Mouse (Mus musculus) heart, embryonic 13.5 days (tissue): ENCODE measurements around the gene Fhad1. TPM values are rescaled to one million over a fixed set of nuclear protein-coding genes. Genes with fewer than 3 reads are reported as not detected.
A peak's percentile ranks its signal among the peaks of the same experiment; 100 is the strongest.

Experiments
- ATAC-seq: fragments of 200-750 bp; cut with Nextera tagmentation; 2 replicates; pipeline ENCODE4 v1.8.0; 2017; ENCODE audit warnings: moderate TSS enrichment; ENCODE audit not compliant: insufficient number of reproducible peaks, low FRiP score, low TSS enrichment; ENCODE audit errors: extremely low read depth
- H3K27ac ChIP-seq: fragments of 300-500 bp; sonication (generic); replicated peaks from 2 replicates; pipeline ENCODE4 v1.5.1; 2015; ENCODE audit warnings: moderate library complexity, mild to moderate bottlenecking, inconsistent platforms
- H3K27me3 ChIP-seq: fragments of 300-500 bp; sonication (generic); replicated peaks from 2 replicates; pipeline ENCODE4 v1.6.1; 2015; ENCODE audit warnings: mild to moderate bottlenecking, inconsistent platforms
- H3K36me3 ChIP-seq: fragments of 300-500 bp; sonication (generic); 2 replicates; pipeline ENCODE4 v1.6.1; 2015; ENCODE audit warnings: mild to moderate bottlenecking, inconsistent platforms
- H3K4me1 ChIP-seq: fragments of 300-500 bp; sonication (generic); 2 replicates; pipeline ENCODE4 v1.6.1; 2015; ENCODE audit warnings: inconsistent platforms
- H3K4me2 ChIP-seq: fragments of 300-500 bp; sonication (generic); 2 replicates; pipeline ENCODE4 v1.6.1; 2015; ENCODE audit warnings: inconsistent platforms, mild to moderate bottlenecking, moderate library complexity
- H3K4me3 ChIP-seq: fragments of 300-500 bp; sonication (generic); 2 replicates; pipeline ENCODE4 v1.5.1; 2015; ENCODE audit warnings: moderate library complexity, mild to moderate bottlenecking, inconsistent platforms
- H3K9ac ChIP-seq: fragments of 300-500 bp; sonication (generic); 2 replicates; pipeline ENCODE4 v1.6.1; 2015; ENCODE audit warnings: inconsistent platforms, mild to moderate bottlenecking, moderate library complexity
- H3K9me3 ChIP-seq: fragments of 300-500 bp; sonication (generic); 2 replicates; pipeline ENCODE4 v1.6.1; 2016; ENCODE audit warnings: inconsistent platforms
- WGBS: fragments of 180-500 bp; shearing (Covaris S2); methylation state at CpG from one replicate; pipeline ENCODE4 v1.1.7; 2015; ENCODE audit warnings: mixed read lengths; 5-methylcytosine and 5-hydroxymethylcytosine counted together
- polyA plus RNA-seq: library from polyadenylated mRNA; unstranded; fragments of >200 nt; fragmentation: Nextera tagmentation; extraction: Ambion mirVana; gene quantifications from 2 replicates; pipeline ENCODE4 v1.2.1, GENCODE M21; 2015

Gene Fhad1
- polyA plus RNA-seq, 1 experiment from 2014 or later = 3.6 TPM

GRCm38 (mm10) chr4:141861591-141862295 lies 153.1 kb downstream of the Fhad1 start:
- no peak overlapping the region for H3K4me3 ChIP-seq
- peaks cover 72% of the 10 kb centered on the region for H3K36me3 ChIP-seq

GRCm38 (mm10) chr4:141860246-141860841 lies 154.5 kb downstream of the Fhad1 start:
- ATAC-seq = no peak
- no peak overlapping the region for H3K9ac ChIP-seq
- H3K4me3 ChIP-seq = no peak overlapping the region
- 73% methylated on average over 19 of the region's 19 CpGs for WGBS
- no peaks in the 10 kb centered on the region for H3K9me3 ChIP-seq
- no peaks in the 10 kb centered on the region for H3K27me3 ChIP-seq
- no peak overlapping the region for H3K4me2 ChIP-seq
- H3K36me3 ChIP-seq = peaks cover 64% of the 10 kb centered on the region
- no peak overlapping the region for H3K27ac ChIP-seq
- peaks cover 26% of the 10 kb centered on the region for H3K4me1 ChIP-seq

More at GRCm38 (mm10) chr4:141861591-141862295, 153.1 kb downstream of the Fhad1 start:
- Histone ChIP-seq H3K9me3 (no peaks in the 10 kb centered on the region), H3K9ac (no peak overlapping the region), H3K27ac (no peak overlapping the region), H3K4me1 (peaks cover 40% of the 10 kb centered on the region), H3K4me2 (no peak overlapping the region), H3K27me3 (no peaks in the 10 kb centered on the region)
- WGBS = 86% methylated on average over 17 of the region's 17 CpGs
- ATAC-seq = no peak

- no peaks in the 10 kb centered on the region for H3K27me3 ChIP-seq
- WGBS = 88% methylated on average over 14 of the region's 14 CpGs
- H3K4me1 ChIP-seq = peaks cover 22% of the 10 kb centered on the region
- no peak overlapping the region for H3K27ac ChIP-seq
- H3K4me2 ChIP-seq = no peak overlapping the region
- peaks cover 54% of the 10 kb centered on the region for H3K36me3 ChIP-seq
- no peaks in the 10 kb centered on the region for H3K9me3 ChIP-seq
- ATAC-seq = no peak
- H3K9ac ChIP-seq = no peak overlapping the region
- H3K4me3 ChIP-seq = no peak overlapping the region
These were observed 155.5 kb downstream of the Fhad1 start for GRCm38 (mm10) chr4:141859351-141859750.

GRCm38 (mm10) chr4:141858501-141858900 lies 156.4 kb downstream of the Fhad1 start:
- peaks cover 48% of the 10 kb centered on the region for H3K36me3 ChIP-seq
- ATAC-seq = no peak
- no peak overlapping the region for H3K27ac ChIP-seq
- peaks cover 14% of the 10 kb centered on the region for H3K4me1 ChIP-seq
- no peak overlapping the region for H3K9ac ChIP-seq
- H3K4me2 ChIP-seq = no peak overlapping the region
- no peaks in the 10 kb centered on the region for H3K9me3 ChIP-seq
- no peak overlapping the region for H3K4me3 ChIP-seq
- 91% methylated on average over 20 of the region's 20 CpGs for WGBS
- no peaks in the 10 kb centered on the region for H3K27me3 ChIP-seq

GRCm38 (mm10) chr4:141857422-141857930 lies 157.4 kb downstream of the Fhad1 start:
- WGBS = 16% methylated on average over 10 of the region's 10 CpGs
- peaks cover 6% of the 10 kb centered on the region for H3K4me1 ChIP-seq
- H3K4me3 ChIP-seq = no peak overlapping the region
- 0 out of 2 replicates have a peak overlapping the region, but pooled peaks have one; percentile 44 for H3K9ac ChIP-seq
- no peak for ATAC-seq
- H3K4me2 ChIP-seq = no peak overlapping the region
- H3K27me3 ChIP-seq = no peaks in the 10 kb centered on the region
- peaks cover 48% of the 10 kb centered on the region for H3K36me3 ChIP-seq
- H3K27ac ChIP-seq = peak overlapping the region; percentile 36; the same call in 1 of the 2 replicates
- no peaks in the 10 kb centered on the region for H3K9me3 ChIP-seq

GRCm38 (mm10) chr4:141853437-141853836 lies 161.4 kb downstream of the Fhad1 start:
- Histone ChIP-seq H3K27ac (no peak overlapping the region), H3K4me3 (no peak overlapping the region), H3K4me2 (no peak overlapping the region), H3K27me3 (no peaks in the 10 kb centered on the region), H3K36me3 (peaks cover 7% of the 10 kb centered on the region), H3K9me3 (no peaks in the 10 kb centered on the region), H3K4me1 (peaks cover 6% of the 10 kb centered on the region), H3K9ac (no peak overlapping the region)
- WGBS = 79% methylated on average over 9 of the region's 9 CpGs
- ATAC-seq = no peak

- no peak for ATAC-seq
- WGBS = 75% methylated on average over 6 of the region's 6 CpGs
These were observed 168.9 kb downstream of the Fhad1 start, which contains the start of gene Ctrc for GRCm38 (mm10) chr4:141845999-141846398. Gene Ctrc (minus strand): TSS chr4:141846359.

More at GRCm38 (mm10) chr4:141845999-141846398, 168.9 kb downstream of the Fhad1 start, which contains the start of gene Ctrc:
- no peak within 1 kb of the TSS for H3K4me2 ChIP-seq
- H3K27ac ChIP-seq = no peak within 1 kb of the TSS
- H3K4me1 ChIP-seq = no peaks in the 10 kb centered on the region
- H3K27me3 ChIP-seq = no peaks in the 10 kb centered on the region
- no peaks in the 10 kb centered on the region for H3K36me3 ChIP-seq
- H3K9me3 ChIP-seq = no peaks in the 10 kb centered on the region
- H3K4me3 ChIP-seq = no peak within 1 kb of the TSS
- no peak within 1 kb of the TSS for H3K9ac ChIP-seq

Other genes starting within 250 kb of the Fhad1 start
- gene Dnajc16, start 224.2 kb downstream of the Fhad1 start, polyA plus RNA-seq = 4.0 and 4.2 TPM in 2 replicates
- 14.3 and 15.5 TPM in 2 replicates for gene Casp9, start 221.5 kb downstream of the Fhad1 start, polyA plus RNA-seq
- gene Cela2a, start 188.9 kb downstream of the Fhad1 start, polyA plus RNA-seq = not detected in 2 replicates
- not detected in 2 replicates for gene Ctrc, start 168.7 kb downstream of the Fhad1 start, polyA plus RNA-seq
- 79.6 and 80.3 TPM in 2 replicates for gene Efhd2, start 140.2 kb downstream of the Fhad1 start, polyA plus RNA-seq
- 25.3 and 30.3 TPM in 2 replicates for gene Tmem51, start 69.2 kb upstream of the Fhad1 start, polyA plus RNA-seq
- gene Kazn, start 224.3 kb upstream of the Fhad1 start, polyA plus RNA-seq = 5.2 and 5.8 TPM in 2 replicates